Mouse (Mus musculus) limb, embryonic 13.5 days (tissue): ENCODE results near the gene Ckap2l. TPM values are rescaled to one million over a fixed set of nuclear protein-coding genes. Genes with fewer than 3 reads are reported as not detected.

Experiments
- ATAC-seq: fragments of 200-750 bp; cut with Nextera tagmentation; 2 replicates; pipeline ENCODE4 v1.8.0; 2017; ENCODE audit warnings: low read depth, moderate number of reproducible peaks, moderate TSS enrichment; ENCODE audit not compliant: low FRiP score
- H3K27ac ChIP-seq: fragments of 300-500 bp; sonication (generic); 2 replicates; pipeline ENCODE4 v1.5.1; 2015; ENCODE audit warnings: inconsistent platforms, mild to moderate bottlenecking, moderate library complexity
- H3K27me3 ChIP-seq: fragments of 300-500 bp; sonication (generic); 2 replicates; pipeline ENCODE4 v1.6.1; 2015; ENCODE audit warnings: mild to moderate bottlenecking, inconsistent platforms
- H3K36me3 ChIP-seq: fragments of 300-500 bp; sonication (generic); 2 replicates; pipeline ENCODE4 v1.6.1; 2015; ENCODE audit warnings: inconsistent platforms, mild to moderate bottlenecking, moderate library complexity
- H3K4me1 ChIP-seq: fragments of 300-500 bp; sonication (generic); 2 replicates; pipeline ENCODE4 v1.6.1; 2015; ENCODE audit warnings: inconsistent platforms
- H3K4me2 ChIP-seq: fragments of 300-500 bp; sonication (generic); replicated peaks from 2 replicates; pipeline ENCODE4 v1.6.1; 2015; ENCODE audit warnings: inconsistent platforms, mild to moderate bottlenecking, moderate library complexity
- H3K4me3 ChIP-seq: fragments of 300-500 bp; sonication (generic); 2 replicates; pipeline ENCODE4 v1.5.1; 2015; ENCODE audit warnings: moderate library complexity, mild to moderate bottlenecking, inconsistent platforms
- H3K9ac ChIP-seq: fragments of 300-500 bp; sonication (generic); 2 replicates; pipeline ENCODE4 v1.6.1; 2015; ENCODE audit warnings: mild to moderate bottlenecking, inconsistent platforms
- H3K9me3 ChIP-seq: fragments of 300-500 bp; sonication (generic); 2 replicates; pipeline ENCODE4 v1.6.1; 2016; ENCODE audit warnings: inconsistent platforms
- WGBS: fragments of 180-500 bp; shearing (Covaris S2); methylation state at CpG from one replicate; pipeline ENCODE4 v1.1.7; 2015; 5-methylcytosine and 5-hydroxymethylcytosine counted together
- polyA plus RNA-seq: library from polyadenylated mRNA; unstranded; fragments of >200 nt; fragmentation: Nextera tagmentation; extraction: Ambion mirVana; gene quantifications from 2 replicates; pipeline ENCODE4 v1.2.1, GENCODE M21; 2015

Gene Ckap2l
- polyA plus RNA-seq, 1 experiment from 2014 or later: 45.2 TPM

DNA sequence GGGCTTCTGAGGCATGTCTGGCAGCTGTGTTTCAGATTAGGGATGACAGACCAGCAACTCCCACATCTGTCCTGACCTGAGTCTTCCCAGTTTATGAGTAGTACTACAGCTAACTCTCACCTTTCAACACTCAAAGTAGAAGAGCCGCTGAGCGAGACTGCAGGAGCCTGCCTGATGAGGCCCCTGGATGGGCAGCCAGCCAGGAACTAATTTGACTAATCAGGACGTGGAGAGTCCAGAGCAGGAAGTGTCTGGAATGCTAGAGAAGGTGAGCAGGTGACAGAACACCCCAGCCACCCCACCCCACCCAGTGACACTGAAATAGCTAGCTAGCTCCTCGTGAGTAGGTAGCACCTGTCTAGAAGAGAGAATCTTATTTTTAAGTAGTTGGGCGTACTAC lies 51.4 kb downstream of the Ckap2l start:
- no peak overlapping the region for H3K4me2 ChIP-seq
- ATAC-seq: no peak
- H3K9me3 ChIP-seq: 0 out of 2 replicates have a peak, but pooled peaks cover under 1% of the 10 kb centered on the region

DNA sequence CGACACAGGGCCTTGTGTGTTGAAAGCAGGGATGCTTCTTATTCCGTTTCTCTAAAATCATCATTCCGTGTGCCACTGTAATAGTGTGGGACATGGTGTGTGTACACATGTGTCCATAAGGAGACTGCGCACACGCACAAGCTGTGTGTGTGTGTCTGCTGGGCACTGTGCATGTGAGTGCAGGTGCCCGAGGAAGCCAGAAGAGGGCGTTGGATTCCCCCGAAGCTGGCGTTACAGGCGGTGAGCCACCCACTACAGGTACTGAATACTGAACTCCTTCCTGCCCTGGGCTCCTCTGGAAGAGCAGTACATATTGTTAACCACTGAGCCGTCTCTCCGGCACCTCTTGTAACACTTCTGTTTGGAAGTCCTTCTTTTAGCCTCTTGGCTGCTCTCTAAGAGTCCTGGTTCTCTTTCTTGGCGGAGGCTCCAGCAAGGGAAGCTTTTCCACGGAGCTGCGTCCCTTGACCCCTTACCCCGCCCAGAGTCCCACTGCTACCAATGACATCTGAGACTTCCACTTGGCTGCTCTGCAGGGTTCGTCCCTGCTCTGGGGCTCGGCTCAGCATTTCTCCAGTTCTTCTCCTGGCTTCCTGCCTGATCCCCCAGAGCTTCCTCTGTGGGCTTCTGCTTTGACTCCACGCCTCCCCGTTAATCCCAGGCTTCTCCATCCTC lies 52.4 kb downstream of the Ckap2l start:
- Histone ChIP-seq H3K9me3 (0 out of 2 replicates have a peak, but pooled peaks cover 3% of the 10 kb centered on the region), H3K4me1 (peaks cover 13% of the 10 kb centered on the region), H3K4me2 (no peak overlapping the region), H3K9ac (no peak overlapping the region), H3K36me3 (no peaks in the 10 kb centered on the region), H3K27me3 (no peaks in the 10 kb centered on the region), H3K4me3 (no peak overlapping the region), H3K27ac (no peak overlapping the region)
- no peak for ATAC-seq
- 81% methylated on average over 20 of the region's 20 CpGs for WGBS

More for the DNA sequence above, 51.4 kb downstream of the Ckap2l start:
- WGBS: 34% methylated on average over 5 of the region's 5 CpGs
- no peaks in the 10 kb centered on the region for H3K36me3 ChIP-seq
- no peak overlapping the region for H3K4me3 ChIP-seq
- H3K27me3 ChIP-seq: no peaks in the 10 kb centered on the region
- no peak overlapping the region for H3K27ac ChIP-seq
- no peak overlapping the region for H3K9ac ChIP-seq
- H3K4me1 ChIP-seq: peaks cover 13% of the 10 kb centered on the region

DNA sequence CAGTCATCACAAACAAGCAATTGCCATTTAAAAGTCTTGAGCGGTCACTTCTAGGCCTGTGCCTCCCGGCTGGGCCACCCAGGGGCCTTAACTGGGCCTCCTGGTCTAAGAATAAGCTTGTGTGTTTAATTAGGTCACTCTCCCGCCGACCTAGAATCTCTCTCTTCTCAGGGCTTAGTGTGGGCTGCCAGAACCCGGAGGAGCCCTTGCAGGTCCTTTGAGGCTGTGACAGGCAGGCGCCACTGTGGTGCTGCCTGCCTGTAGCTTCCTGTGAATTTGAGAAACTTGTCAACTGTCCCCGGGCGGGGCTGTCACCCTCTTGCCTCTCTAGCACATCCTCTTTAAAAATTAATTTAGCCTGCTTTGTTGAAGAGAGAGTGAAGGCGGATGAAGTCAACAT lies 53.2 kb downstream of the Ckap2l start:
- no peak overlapping the region for H3K4me3 ChIP-seq
- H3K4me1 ChIP-seq: peaks cover 13% of the 10 kb centered on the region
- WGBS: 29% methylated on average over 9 of the region's 9 CpGs
- no peak for ATAC-seq
- H3K9ac ChIP-seq: no peak overlapping the region
- H3K27me3 ChIP-seq: no peaks in the 10 kb centered on the region
- H3K27ac ChIP-seq: peak overlapping the region; percentile 28; the same call in 1 of the 2 replicates
- H3K4me2 ChIP-seq: no peak overlapping the region
- 0 out of 2 replicates have a peak, but pooled peaks cover 3% of the 10 kb centered on the region for H3K9me3 ChIP-seq
- H3K36me3 ChIP-seq: no peaks in the 10 kb centered on the region

DNA sequence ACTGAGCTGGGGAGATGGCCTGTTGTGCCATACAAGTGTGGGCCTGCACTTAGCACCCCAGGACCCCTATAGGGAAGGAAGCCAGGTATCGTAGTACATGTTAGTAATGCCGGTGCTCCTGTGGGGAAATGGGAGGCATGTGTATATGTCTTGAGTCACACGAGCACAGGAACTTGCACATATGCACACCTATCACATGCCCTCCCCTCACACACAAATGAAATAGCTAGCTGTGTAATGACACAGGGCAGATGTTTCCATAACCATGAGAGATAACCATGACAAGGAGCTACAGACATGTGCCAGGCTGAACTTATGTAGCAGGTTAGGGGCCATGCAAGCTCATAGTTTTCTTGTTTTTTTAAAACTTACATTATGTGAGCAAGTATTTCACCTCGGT lies 54.0 kb downstream of the Ckap2l start:
- no peak overlapping the region for H3K27ac ChIP-seq
- 0 out of 2 replicates have a peak, but pooled peaks cover 3% of the 10 kb centered on the region for H3K9me3 ChIP-seq
- H3K27me3 ChIP-seq: no peaks in the 10 kb centered on the region
- peaks cover 13% of the 10 kb centered on the region for H3K4me1 ChIP-seq
- no peak overlapping the region for H3K4me3 ChIP-seq
- no peak overlapping the region for H3K4me2 ChIP-seq
- ATAC-seq: no peak
- no peak overlapping the region for H3K9ac ChIP-seq
- WGBS: 83% methylated on average over 4 of the region's 4 CpGs
- no peaks in the 10 kb centered on the region for H3K36me3 ChIP-seq

DNA sequence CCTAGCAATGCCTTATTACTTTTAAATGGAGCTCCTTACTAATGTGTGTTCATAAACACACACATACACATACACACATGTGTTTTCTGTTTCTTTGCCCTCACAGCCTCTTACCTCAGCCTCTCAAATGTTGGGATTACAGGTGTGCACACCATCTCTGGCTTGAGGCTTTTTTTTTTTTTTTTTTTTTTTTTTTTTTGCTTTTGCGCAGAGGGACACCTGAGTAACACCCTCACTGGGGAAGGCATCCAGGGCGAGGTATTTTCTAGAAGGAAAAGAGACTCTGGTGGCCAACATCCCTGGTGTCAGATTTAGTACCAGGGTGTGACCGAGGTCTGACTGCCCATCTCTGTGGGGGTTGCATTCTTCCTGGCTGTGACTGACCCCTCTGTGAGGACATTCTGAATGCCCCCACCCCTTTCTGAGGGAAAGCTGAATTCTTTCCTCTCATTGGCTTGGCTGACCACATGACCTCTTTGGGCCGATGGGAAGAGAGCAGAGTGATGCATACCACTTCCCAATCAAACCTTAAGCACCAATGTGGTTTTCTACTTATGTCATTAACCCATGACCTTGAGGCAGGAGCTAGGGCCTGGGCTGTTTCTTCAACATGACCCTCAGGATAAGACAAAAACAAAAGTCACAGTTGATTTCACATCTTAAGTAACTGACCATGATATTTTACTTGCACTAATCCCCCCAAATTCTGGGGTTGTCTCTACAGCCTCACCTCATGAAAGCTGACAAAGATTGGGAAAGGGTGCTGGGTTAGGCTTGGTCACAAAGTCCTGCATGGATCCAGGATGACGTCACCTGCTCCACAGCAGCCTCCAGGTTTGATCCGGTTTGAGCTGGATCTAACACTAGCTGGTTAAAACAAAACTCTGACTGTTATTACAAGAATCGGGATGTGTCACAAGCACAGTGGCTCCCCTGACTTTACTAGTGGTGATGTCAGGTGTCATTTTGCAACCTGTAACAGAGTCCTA lies 54.9 kb downstream of the Ckap2l start:
- H3K4me1 ChIP-seq: peaks cover 13% of the 10 kb centered on the region
- no peak overlapping the region for H3K9ac ChIP-seq
- 50% methylated on average over 7 of the region's 7 CpGs for WGBS
- no peaks in the 10 kb centered on the region for H3K36me3 ChIP-seq
- H3K9me3 ChIP-seq: 0 out of 2 replicates have a peak, but pooled peaks cover 3% of the 10 kb centered on the region
- H3K27ac ChIP-seq: no peak overlapping the region
- no peaks in the 10 kb centered on the region for H3K27me3 ChIP-seq
- ATAC-seq: no peak; the same call in 1 of the 2 replicates
- H3K4me3 ChIP-seq: no peak overlapping the region
- no peak overlapping the region for H3K4me2 ChIP-seq

DNA sequence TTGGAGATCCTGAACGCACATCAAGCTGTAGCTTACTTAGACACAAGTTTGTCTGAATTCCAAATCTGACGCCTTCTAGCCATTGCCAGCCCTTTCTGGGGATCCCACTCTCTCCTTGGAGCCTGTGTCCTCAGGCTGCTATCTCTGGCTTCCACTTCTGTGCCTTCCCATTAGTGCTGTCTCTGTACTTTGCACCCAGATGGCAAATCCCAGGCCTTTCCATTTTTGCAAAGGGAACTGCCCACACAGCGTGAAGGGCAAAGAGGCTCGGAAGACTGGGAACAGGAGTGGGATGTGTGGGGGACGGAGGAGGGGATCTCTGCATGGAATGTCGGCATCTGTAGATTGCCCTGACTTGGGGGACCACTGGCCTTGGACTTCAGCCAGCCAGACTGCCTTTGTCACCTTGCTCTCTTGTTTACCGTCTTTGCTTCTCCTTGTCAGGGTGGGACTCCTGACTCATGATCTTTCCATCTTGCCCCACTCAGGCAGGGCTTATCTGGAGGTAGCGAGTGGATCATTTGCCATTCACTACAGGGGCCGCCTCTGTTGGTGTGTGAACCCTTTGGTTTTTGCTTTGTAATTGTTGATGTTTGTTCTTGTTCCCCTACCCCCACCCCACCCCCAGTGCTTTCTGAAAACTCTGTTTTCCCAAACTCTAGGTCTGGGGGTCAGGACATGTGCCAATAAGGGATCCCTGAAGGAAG lies 56.1 kb downstream of the Ckap2l start:
- 0 out of 2 replicates have a peak, but pooled peaks cover 3% of the 10 kb centered on the region for H3K9me3 ChIP-seq
- H3K9ac ChIP-seq: no peak overlapping the region
- ATAC-seq: no peak; the same call in 1 of the 2 replicates
- H3K27ac ChIP-seq: no peak overlapping the region
- no peaks in the 10 kb centered on the region for H3K36me3 ChIP-seq
- 61% methylated on average over 9 of the region's 9 CpGs for WGBS
- H3K4me2 ChIP-seq: no peak overlapping the region
- no peak overlapping the region for H3K4me3 ChIP-seq
- peaks cover 13% of the 10 kb centered on the region for H3K4me1 ChIP-seq
- H3K27me3 ChIP-seq: no peaks in the 10 kb centered on the region

DNA sequence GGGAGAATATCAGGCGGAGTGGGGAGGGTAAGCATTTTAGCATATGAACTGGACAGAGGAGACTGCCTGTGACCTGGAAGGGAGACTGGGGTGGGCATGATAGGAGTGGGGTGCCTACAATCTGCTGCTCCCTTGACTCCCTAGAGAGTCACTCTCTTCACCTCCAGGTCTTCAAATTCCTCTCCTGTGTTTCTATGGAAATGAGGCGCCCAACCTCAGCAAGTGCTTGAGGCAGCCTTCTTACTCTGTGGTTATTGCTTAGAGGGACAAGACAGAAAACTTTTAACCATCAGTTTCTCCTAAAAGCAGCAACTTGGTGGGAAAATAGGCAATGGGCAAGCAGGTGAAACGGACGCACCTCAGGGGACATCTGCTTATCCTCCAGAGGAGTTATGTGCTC lies 60.5 kb downstream of the Ckap2l start:
- no peaks in the 10 kb centered on the region for H3K36me3 ChIP-seq
- no peak overlapping the region for H3K27ac ChIP-seq
- H3K9ac ChIP-seq: no peak overlapping the region
- H3K9me3 ChIP-seq: 0 out of 2 replicates have a peak, but pooled peaks cover 3% of the 10 kb centered on the region
- 77% methylated on average over 4 of the region's 4 CpGs for WGBS
- no peaks in the 10 kb centered on the region for H3K27me3 ChIP-seq
- peaks cover 7% of the 10 kb centered on the region; the same call in 1 of the 2 replicates for H3K4me1 ChIP-seq
- no peak overlapping the region for H3K4me3 ChIP-seq
- no peak for ATAC-seq
- no peak overlapping the region for H3K4me2 ChIP-seq

DNA sequence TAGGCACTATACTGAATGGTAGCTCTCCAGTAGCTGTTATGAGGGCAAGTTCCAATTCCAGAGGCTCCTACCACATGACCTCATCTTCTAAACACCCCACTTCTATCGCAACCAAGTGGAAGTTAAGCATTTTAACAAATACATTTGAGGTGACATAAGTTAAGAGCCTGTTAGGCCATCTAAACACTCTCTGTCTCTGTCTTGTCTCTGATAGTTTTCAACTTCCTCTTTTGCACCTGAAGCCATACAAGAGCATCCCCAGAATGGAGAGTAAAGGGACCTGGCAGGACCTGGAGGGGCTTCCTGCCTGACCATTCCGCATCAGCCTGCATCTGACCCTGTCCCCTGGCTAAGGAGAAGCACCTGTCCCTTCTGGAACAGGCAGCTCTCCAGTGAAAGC lies 62.3 kb downstream of the Ckap2l start:
- 78% methylated on average over 2 of the region's 2 CpGs for WGBS
- Histone ChIP-seq H3K27ac (no peak overlapping the region), H3K27me3 (no peaks in the 10 kb centered on the region), H3K9ac (no peak overlapping the region), H3K36me3 (no peaks in the 10 kb centered on the region), H3K4me2 (no peak overlapping the region), H3K9me3 (no peaks in the 10 kb centered on the region), H3K4me3 (no peak overlapping the region), H3K4me1 (0 out of 2 replicates have a peak, but pooled peaks cover 3% of the 10 kb centered on the region)
- no peak for ATAC-seq

DNA sequence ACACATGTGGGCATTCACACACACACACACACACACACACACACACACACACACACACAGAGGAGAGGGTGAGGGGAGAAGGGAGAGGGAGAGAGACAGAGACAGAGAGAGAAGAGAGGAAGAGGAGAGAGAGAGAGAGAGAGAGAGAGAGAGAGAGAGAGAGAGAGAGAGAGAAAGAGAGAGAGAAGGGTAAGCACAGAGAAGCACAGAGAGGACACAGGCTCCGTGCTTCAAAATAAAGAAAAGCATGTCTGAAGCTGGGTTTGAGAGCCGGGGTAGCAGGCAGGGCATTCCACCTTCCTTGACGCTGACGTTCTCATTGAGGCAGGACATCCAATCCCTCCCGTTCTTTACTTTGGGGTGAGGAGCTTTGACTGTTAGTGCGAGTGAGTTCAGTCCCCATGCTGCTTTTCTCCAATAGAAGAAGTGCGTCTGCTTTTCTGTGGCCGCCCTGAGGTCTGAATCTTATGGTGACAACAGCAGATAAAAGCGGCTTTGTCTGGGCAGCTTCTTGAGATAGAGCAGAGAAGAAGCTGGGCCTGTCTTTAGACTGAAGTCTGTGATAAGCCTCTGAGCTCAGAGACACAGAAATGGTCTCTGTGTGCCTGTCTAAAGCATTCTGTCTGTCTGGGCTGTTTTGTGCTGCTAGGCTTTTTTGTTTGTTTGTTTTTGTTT lies 63.1 kb downstream of the Ckap2l start:
- Histone ChIP-seq H3K9me3 (no peaks in the 10 kb centered on the region), H3K27me3 (no peaks in the 10 kb centered on the region), H3K27ac (no peak overlapping the region), H3K4me1 (0 out of 2 replicates have a peak, but pooled peaks cover 3% of the 10 kb centered on the region), H3K4me3 (no peak overlapping the region), H3K9ac (no peak overlapping the region), H3K36me3 (no peaks in the 10 kb centered on the region), H3K4me2 (no peak overlapping the region)
- ATAC-seq: no peak
- WGBS: 51% methylated on average over 9 of the region's 9 CpGs

DNA sequence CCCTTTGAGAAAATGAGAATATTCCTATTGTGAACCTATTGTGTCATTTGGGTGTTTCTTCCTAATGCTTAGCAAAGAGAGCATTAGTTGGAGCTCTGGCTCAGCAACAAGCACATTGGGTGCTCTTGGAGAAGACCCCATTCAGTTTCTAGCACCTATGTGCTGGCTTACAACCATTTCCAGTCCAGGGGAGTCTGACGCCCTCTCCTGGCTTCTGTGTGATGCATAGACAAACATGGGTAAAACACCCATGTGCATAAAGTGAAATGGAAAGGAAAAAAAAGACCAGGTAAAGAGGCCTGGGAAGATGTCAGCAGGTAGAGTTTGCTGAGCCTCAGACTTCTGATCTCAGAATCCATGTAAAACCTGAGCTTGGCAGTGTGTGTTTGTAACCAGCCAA lies 63.8 kb downstream of the Ckap2l start:
- no peak for ATAC-seq
- WGBS: 86% methylated on average over 1 of the region's 1 CpGs

DNA sequence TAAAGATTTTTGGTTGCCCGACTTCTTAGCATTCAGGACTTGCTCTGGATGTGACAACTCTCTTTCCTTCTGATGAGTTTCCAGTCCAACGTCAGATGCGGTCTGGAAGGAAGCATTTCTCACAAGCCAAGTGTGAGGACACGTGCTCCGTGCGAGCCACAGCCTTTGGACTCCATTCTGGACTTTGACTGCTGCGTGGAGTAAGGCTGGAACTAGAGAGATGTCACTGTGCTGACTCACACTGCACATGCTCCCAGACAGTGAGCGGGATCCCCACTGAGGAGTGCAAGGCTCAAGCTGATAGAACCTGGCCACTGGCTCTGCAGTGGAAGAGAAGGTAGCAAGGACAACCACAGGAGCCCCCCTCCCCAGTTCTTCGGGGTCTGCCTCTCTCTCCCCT lies 64.5 kb downstream of the Ckap2l start:
- Histone ChIP-seq H3K27ac (no peak overlapping the region), H3K4me1 (0 out of 2 replicates have a peak, but pooled peaks cover 3% of the 10 kb centered on the region), H3K36me3 (no peaks in the 10 kb centered on the region), H3K9ac (no peak overlapping the region), H3K9me3 (no peaks in the 10 kb centered on the region), H3K27me3 (no peaks in the 10 kb centered on the region), H3K4me2 (no peak overlapping the region), H3K4me3 (no peak overlapping the region)
- 83% methylated on average over 9 of the region's 9 CpGs for WGBS
- ATAC-seq: no peak

More for the DNA sequence above, 63.8 kb downstream of the Ckap2l start:
- Histone ChIP-seq H3K9ac (no peak overlapping the region), H3K9me3 (no peaks in the 10 kb centered on the region), H3K27ac (no peak overlapping the region), H3K4me2 (no peak overlapping the region), H3K27me3 (no peaks in the 10 kb centered on the region), H3K36me3 (no peaks in the 10 kb centered on the region), H3K4me3 (no peak overlapping the region), H3K4me1 (0 out of 2 replicates have a peak, but pooled peaks cover 3% of the 10 kb centered on the region)
